Mouse (Mus musculus): ENCODE measurements around the gene Entpd1. TPM values are rescaled to one million over a fixed set of nuclear protein-coding genes. Genes with fewer than 3 reads are reported as not detected.
"Not testable (repeated sequence)": the region's sequence is repeated elsewhere in the genome, so short reads cannot be mapped to it uniquely, and the experiment has no call there.

Gene Entpd1
- total RNA-seq, 2 experiments from 2014 or later, result 29.3 to 31.0 TPM

- not testable (repeated sequence) for DNase-seq (ENCODE audit: low spot score in 2 of 2)
These were observed 9.4 kb downstream of the Entpd1 start for GRCm38 (mm10) chr19:40621616-40622015.

- no peak for DNase-seq (ENCODE audit: low spot score in 2 of 2)
These were observed 13.8 kb downstream of the Entpd1 start for GRCm38 (mm10) chr19:40625935-40626334.

- no peak for DNase-seq (ENCODE audit: low spot score in 2 of 2)
These were observed 16.8 kb downstream of the Entpd1 start for GRCm38 (mm10) chr19:40628950-40629349.

GRCm38 (mm10) chr19:40630096-40630495 is 17.9 kb downstream of the Entpd1 start:
- no peak for DNase-seq (ENCODE audit: low spot score in 2 of 2)

GRCm38 (mm10) chr19:40630606-40631005 is 18.4 kb downstream of the Entpd1 start:
- DNase-seq (ENCODE audit: low spot score in 2 of 2), result no peak

- DNase-seq (ENCODE audit: low spot score in 2 of 2), result no peak
These were observed 20.0 kb downstream of the Entpd1 start for GRCm38 (mm10) chr19:40632193-40632592.

GRCm38 (mm10) chr19:40632668-40633067 is 20.5 kb downstream of the Entpd1 start:
- no peak for DNase-seq (ENCODE audit: low spot score in 2 of 2)

GRCm38 (mm10) chr19:40633144-40633543 is 21.0 kb downstream of the Entpd1 start:
- DNase-seq (ENCODE audit: low spot score in 2 of 2), result no peak

GRCm38 (mm10) chr19:40637091-40637490 is 24.9 kb downstream of the Entpd1 start:
- DNase-seq (ENCODE audit: low spot score in 2 of 2), result no peak

- DNase-seq (ENCODE audit: low spot score in 2 of 2), result no peak
These were observed 25.4 kb downstream of the Entpd1 start for GRCm38 (mm10) chr19:40637601-40638000.

GRCm38 (mm10) chr19:40638582-40638981 is 26.4 kb downstream of the Entpd1 start:
- DNase-seq (ENCODE audit: low spot score in 2 of 2), result no peak

- no peak for DNase-seq (ENCODE audit: low spot score in 2 of 2)
These were observed 27.7 kb downstream of the Entpd1 start for GRCm38 (mm10) chr19:40639729-40640304.

GRCm38 (mm10) chr19:40640799-40641198 is 28.6 kb downstream of the Entpd1 start:
- no peak for DNase-seq (ENCODE audit: low spot score in 2 of 2)

- no peak for DNase-seq (ENCODE audit: low spot score in 2 of 2)
These were observed 31.7 kb downstream of the Entpd1 start for GRCm38 (mm10) chr19:40643846-40644245.

GRCm38 (mm10) chr19:40646379-40646778 is 34.2 kb downstream of the Entpd1 start:
- DNase-seq (ENCODE audit: low spot score in 2 of 2), result no peak

GRCm38 (mm10) chr19:40647319-40648158 is 35.4 kb downstream of the Entpd1 start:
- DNase-seq (ENCODE audit: low spot score in 2 of 2), result no peak

GRCm38 (mm10) chr19:40650090-40650489 is 37.9 kb downstream of the Entpd1 start:
- DNase-seq (ENCODE audit: low spot score in 2 of 2), result no peak

GRCm38 (mm10) chr19:40656207-40656606 is 44.0 kb downstream of the Entpd1 start:
- no peak for DNase-seq (ENCODE audit: low spot score in 2 of 2)

- DNase-seq (ENCODE audit: low spot score in 2 of 2), result no peak
These were observed 46.1 kb downstream of the Entpd1 start for GRCm38 (mm10) chr19:40658281-40658680.

GRCm38 (mm10) chr19:40658935-40659334 is 46.8 kb downstream of the Entpd1 start:
- DNase-seq (ENCODE audit: low spot score in 2 of 2), result no peak

- DNase-seq (ENCODE audit: low spot score in 2 of 2), result peak in 1 of 2 experiments; percentile 23
These were observed 47.7 kb downstream of the Entpd1 start for GRCm38 (mm10) chr19:40659651-40660478.

- no peak for DNase-seq (ENCODE audit: low spot score in 2 of 2)
These were observed 48.3 kb downstream of the Entpd1 start for GRCm38 (mm10) chr19:40660510-40660909.

Measured in gastrocnemius, postnatal 4 days (tissue).